Mouse (Mus musculus): ENCODE data around the gene Slc9a9. TPM values are rescaled to one million over a fixed set of nuclear protein-coding genes. Genes with fewer than 3 reads are reported as not detected.

Gene Slc9a9
- polyA plus RNA-seq, 1 experiment from 2014 or later = 6.6 TPM

DNA sequence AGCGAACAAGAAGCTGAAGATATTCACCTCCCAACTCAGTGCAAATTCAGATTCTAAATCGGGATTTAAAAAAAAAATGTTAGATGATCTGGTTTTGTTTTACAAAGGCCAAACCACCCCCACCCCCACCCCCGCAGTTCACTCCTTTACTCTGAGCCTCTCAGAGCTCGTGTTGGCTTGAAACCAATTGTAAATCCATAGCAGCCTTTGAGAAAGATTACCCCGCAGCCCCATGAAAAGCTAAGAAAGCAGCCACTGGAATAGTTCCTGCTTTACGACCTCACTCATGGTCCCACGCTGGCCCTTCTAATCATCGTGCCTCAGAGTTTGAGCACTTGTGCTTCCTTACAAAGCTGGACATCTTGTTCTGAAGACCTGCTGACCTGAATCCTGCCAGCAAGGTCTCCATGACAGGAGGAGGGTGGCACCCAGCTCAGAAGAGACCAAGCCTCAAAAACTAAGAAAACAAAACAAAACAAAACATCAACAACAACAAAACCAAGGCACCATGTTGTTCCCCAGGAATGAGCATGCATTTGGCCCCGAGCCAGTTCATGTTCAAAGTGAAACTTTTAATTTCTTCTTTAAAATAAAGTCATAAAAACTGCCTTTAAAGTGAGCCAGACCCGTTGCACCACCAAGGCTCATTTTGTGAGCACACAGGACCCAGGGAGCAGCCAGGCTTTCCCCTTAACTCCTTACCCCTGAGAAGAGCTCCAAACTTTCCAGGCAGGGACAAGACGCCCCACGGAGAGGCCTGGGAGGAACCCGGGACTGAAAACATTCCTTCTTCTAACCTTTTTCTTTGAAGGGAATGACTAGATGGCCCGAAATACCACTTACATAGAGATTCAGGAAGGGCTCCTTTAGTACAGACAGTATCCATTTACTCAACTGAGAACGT is 516.9 kb downstream of the Slc9a9 start:
- no peak overlapping the region for H3K4me2 ChIP-seq (ENCODE audit: low read length)
- no peaks in the 10 kb centered on the region for H3K36me3 ChIP-seq (ENCODE audit: control insufficient read depth, insufficient read depth, low read length)
- H3K4me3 ChIP-seq (ENCODE audit: low read depth, low read length) = no peak overlapping the region
- H3K27ac ChIP-seq (ENCODE audit: low read length) = no peak overlapping the region; the same call in 1 of the 2 replicates
- no peaks in the 10 kb centered on the region for H3K27me3 ChIP-seq (ENCODE audit: control insufficient read depth, insufficient read depth, low read depth, low read length)
- no peak overlapping the region for H3K9ac ChIP-seq (ENCODE audit: low read depth, low read length)
- WGBS = 60% methylated on average over 15 of the region's 15 CpGs
- H3K9me3 ChIP-seq (replicated peaks; ENCODE audit: control insufficient read depth, low read length, poor library complexity, severe bottlenecking) = no peaks in the 10 kb centered on the region
- no peak for ATAC-seq
- H3K4me1 ChIP-seq (ENCODE audit: control insufficient read depth, insufficient read depth, low read length) = peaks cover 3% of the 10 kb centered on the region; the same call in 1 of the 2 replicates

DNA sequence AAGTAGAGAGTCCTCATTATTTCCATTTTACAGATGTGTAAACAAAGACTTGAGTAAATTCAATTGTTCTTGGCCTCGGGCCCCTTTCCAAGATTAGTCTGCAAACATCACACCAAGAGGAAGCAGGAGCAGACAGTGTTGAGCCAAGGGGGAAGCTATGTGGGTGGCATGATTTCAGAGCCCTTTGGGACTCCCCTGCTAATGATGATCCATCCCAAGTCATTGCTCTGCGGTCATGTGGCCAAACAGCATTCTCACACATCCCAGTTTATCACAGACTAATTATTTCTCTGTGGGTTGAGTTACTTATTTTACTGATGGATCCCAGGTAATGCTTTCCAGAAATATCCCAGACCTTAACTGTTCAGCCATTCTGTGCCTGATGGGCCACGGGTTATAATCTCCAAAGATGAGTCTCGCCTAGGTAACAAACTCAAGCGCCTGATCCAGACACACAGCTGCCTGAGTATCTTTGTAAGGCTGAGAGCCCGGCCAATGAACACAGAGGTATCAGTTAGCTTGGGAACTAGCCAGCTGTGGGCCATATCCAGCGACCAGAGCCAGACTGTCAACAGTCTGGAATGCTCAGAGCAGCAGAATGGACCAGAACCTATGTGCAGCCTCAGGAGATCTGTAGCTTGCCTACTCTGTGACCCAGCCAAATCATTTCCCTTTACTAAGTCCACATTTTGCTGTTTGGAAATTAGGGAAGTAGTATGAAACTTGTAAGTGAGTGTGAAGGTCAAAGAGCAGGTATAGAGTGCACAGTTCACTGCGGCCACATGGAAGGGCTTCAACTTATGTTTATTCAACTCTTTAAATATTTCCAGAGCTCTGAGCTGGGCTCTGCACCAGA is 518.9 kb downstream of the Slc9a9 start:
- Histone ChIP-seq H3K9me3 (replicated peaks; ENCODE audit: control insufficient read depth, low read length, poor library complexity, severe bottlenecking) (no peaks in the 10 kb centered on the region), H3K9ac (ENCODE audit: low read depth, low read length) (no peak overlapping the region), H3K36me3 (ENCODE audit: control insufficient read depth, insufficient read depth, low read length) (no peaks in the 10 kb centered on the region), H3K27ac (ENCODE audit: low read length) (no peak overlapping the region), H3K4me1 (ENCODE audit: control insufficient read depth, insufficient read depth, low read length) (peaks cover 3% of the 10 kb centered on the region; the same call in 1 of the 2 replicates), H3K27me3 (ENCODE audit: control insufficient read depth, insufficient read depth, low read depth, low read length) (no peaks in the 10 kb centered on the region), H3K4me2 (ENCODE audit: low read length) (no peak overlapping the region), H3K4me3 (ENCODE audit: low read depth, low read length) (no peak overlapping the region)
- ATAC-seq = no peak
- 84% methylated on average over 8 of the region's 8 CpGs for WGBS

DNA sequence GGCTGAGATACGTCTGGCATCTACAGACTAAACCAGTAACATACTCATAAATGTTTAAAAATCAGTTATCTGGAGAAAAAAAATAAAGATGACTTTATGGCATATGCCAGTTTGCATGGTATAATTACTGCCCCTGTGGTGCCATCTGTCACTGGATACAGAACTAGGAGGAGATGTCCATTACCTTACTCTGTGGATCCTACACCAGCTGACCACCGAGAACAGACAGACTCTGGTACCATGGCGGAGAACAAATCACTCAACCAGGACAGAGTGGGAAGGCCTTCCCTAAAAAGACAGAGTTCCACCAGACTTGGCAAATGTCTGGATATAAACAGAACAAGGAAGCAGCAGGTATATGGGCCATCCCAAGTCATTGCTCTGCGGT is 519.5 kb downstream of the Slc9a9 start:
- no peak overlapping the region for H3K9ac ChIP-seq (ENCODE audit: low read depth, low read length)
- H3K4me3 ChIP-seq (ENCODE audit: low read depth, low read length) = no peak overlapping the region
- no peaks in the 10 kb centered on the region for H3K36me3 ChIP-seq (ENCODE audit: control insufficient read depth, insufficient read depth, low read length)
- no peak overlapping the region for H3K27ac ChIP-seq (ENCODE audit: low read length)
- no peaks in the 10 kb centered on the region for H3K9me3 ChIP-seq (replicated peaks; ENCODE audit: control insufficient read depth, low read length, poor library complexity, severe bottlenecking)
- peaks cover 3% of the 10 kb centered on the region; the same call in 1 of the 2 replicates for H3K4me1 ChIP-seq (ENCODE audit: control insufficient read depth, insufficient read depth, low read length)
- H3K27me3 ChIP-seq (ENCODE audit: control insufficient read depth, insufficient read depth, low read depth, low read length) = no peaks in the 10 kb centered on the region
- no peak for ATAC-seq
- 89% methylated on average over 4 of the region's 4 CpGs for WGBS
- H3K4me2 ChIP-seq (ENCODE audit: low read length) = no peak overlapping the region

DNA sequence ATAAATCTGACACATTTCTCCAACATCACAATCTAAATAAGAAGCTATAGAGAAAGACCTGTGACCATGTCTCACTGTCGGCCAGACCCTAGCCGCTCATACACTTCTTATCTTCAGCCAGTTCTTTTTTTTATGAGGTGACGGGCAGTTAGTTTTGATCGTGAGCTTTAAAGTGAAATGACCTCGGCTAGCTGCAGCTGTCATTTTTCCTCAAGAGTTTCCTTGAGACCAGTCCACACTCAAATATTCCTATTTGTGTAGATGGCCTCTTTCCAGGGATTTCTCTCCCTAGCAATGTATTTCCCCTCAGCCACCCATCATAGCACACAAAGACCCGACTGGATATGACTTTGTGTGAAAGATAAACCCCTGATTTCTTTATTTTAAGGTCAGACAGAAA is 521.7 kb downstream of the Slc9a9 start:
- ATAC-seq = no peak
- Histone ChIP-seq H3K9ac (ENCODE audit: low read depth, low read length) (no peak overlapping the region), H3K36me3 (ENCODE audit: control insufficient read depth, insufficient read depth, low read length) (no peaks in the 10 kb centered on the region), H3K4me2 (ENCODE audit: low read length) (no peak overlapping the region), H3K4me3 (ENCODE audit: low read depth, low read length) (no peak overlapping the region), H3K27ac (ENCODE audit: low read length) (no peak overlapping the region), H3K4me1 (ENCODE audit: control insufficient read depth, insufficient read depth, low read length) (peaks cover 1% of the 10 kb centered on the region; the same call in 1 of the 2 replicates), H3K27me3 (ENCODE audit: control insufficient read depth, insufficient read depth, low read depth, low read length) (no peaks in the 10 kb centered on the region), H3K9me3 (replicated peaks; ENCODE audit: control insufficient read depth, low read length, poor library complexity, severe bottlenecking) (no peaks in the 10 kb centered on the region)
- WGBS = 83% methylated on average over 6 of the region's 6 CpGs

DNA sequence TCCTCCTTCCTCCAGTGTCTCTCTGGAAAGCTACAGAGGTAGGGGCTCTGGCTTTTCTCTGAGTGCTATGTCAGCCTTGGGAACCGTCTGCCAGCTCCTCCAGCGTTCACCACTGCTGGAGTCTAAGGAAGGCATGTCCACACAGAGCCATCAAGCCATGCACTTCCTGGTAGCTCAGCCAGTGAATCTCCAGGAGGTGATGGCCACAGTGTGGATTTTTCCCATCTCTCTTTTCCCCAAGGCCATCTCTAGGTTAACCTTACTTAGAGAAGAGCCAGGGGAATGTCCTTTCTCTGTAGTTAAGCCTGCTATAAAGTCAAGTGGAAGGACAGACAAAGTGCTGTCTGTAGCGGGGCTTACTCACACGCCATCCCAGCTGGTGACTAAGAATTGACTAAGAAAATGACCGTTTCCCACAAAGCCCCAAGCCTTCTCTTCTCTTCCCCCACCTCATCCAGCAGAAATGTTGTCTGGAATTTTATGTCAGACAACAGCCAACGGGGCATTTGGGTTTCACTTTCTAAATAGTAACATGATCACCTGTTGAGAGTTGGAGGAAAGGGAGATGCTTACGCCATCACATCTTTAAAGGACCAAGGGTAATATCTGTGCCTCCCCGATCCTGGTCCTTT is 523.3 kb downstream of the Slc9a9 start:
- no peak overlapping the region for H3K27ac ChIP-seq (ENCODE audit: low read length)
- H3K9me3 ChIP-seq (replicated peaks; ENCODE audit: control insufficient read depth, low read length, poor library complexity, severe bottlenecking) = no peaks in the 10 kb centered on the region
- WGBS = 83% methylated on average over 8 of the region's 8 CpGs
- H3K27me3 ChIP-seq (ENCODE audit: control insufficient read depth, insufficient read depth, low read depth, low read length) = no peaks in the 10 kb centered on the region
- no peak for ATAC-seq
- H3K36me3 ChIP-seq (ENCODE audit: control insufficient read depth, insufficient read depth, low read length) = no peaks in the 10 kb centered on the region
- H3K4me3 ChIP-seq (ENCODE audit: low read depth, low read length) = no peak overlapping the region
- no peaks in the 10 kb centered on the region for H3K4me1 ChIP-seq (ENCODE audit: control insufficient read depth, insufficient read depth, low read length)
- H3K9ac ChIP-seq (ENCODE audit: low read depth, low read length) = no peak overlapping the region
- H3K4me2 ChIP-seq (ENCODE audit: low read length) = no peak overlapping the region

DNA sequence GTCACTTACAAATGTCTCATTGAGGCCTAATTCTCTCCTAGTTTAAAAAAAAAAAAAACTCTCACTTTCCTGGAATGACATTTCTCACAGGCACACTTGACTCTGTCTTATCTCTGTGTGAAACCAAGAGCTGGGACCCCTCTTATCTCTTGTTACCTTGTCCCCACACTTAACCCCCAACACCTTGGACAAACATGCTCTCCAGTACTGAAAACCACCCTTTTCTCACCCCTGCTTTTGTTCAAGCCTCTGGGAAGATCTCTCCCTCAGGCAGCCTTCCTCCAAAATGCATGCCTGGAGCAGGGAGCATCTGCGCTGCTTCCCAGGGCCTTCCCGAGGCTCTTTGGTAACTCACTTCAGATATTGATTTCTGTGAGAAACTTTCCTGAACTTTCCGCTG is 524.0 kb downstream of the Slc9a9 start:
- H3K27me3 ChIP-seq (ENCODE audit: control insufficient read depth, insufficient read depth, low read depth, low read length) = no peaks in the 10 kb centered on the region
- no peaks in the 10 kb centered on the region for H3K4me1 ChIP-seq (ENCODE audit: control insufficient read depth, insufficient read depth, low read length)
- H3K4me3 ChIP-seq (ENCODE audit: low read depth, low read length) = no peak overlapping the region
- no peak overlapping the region for H3K27ac ChIP-seq (ENCODE audit: low read length)
- no peak overlapping the region for H3K4me2 ChIP-seq (ENCODE audit: low read length)
- WGBS = 89% methylated on average over 3 of the region's 3 CpGs
- no peak overlapping the region for H3K9ac ChIP-seq (ENCODE audit: low read depth, low read length)
- no peaks in the 10 kb centered on the region for H3K9me3 ChIP-seq (replicated peaks; ENCODE audit: control insufficient read depth, low read length, poor library complexity, severe bottlenecking)
- no peaks in the 10 kb centered on the region for H3K36me3 ChIP-seq (ENCODE audit: control insufficient read depth, insufficient read depth, low read length)
- no peak for ATAC-seq

DNA sequence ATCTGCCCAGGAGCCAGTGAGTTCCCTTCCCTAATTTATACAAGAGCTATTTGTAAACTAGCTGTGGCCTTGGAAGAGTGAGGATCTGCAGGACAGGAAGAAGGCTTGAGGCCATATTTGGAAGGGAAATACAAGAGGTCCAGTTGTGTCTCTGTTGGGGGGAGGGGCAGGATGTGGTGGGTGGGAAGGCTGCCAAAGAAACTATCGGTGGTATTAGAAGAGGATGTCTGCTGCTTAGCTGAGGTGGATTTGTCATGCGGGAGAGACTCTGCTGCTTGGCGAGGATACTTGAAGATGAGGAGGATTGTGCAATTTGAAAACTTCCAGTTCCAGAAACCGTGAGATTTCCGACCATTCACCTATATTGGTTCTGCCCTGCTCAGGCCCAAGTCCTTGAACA is 524.4 kb downstream of the Slc9a9 start:
- Histone ChIP-seq H3K27ac (ENCODE audit: low read length) (no peak overlapping the region), H3K4me3 (ENCODE audit: low read depth, low read length) (no peak overlapping the region), H3K9ac (ENCODE audit: low read depth, low read length) (no peak overlapping the region), H3K4me2 (ENCODE audit: low read length) (no peak overlapping the region), H3K27me3 (ENCODE audit: control insufficient read depth, insufficient read depth, low read depth, low read length) (no peaks in the 10 kb centered on the region), H3K36me3 (ENCODE audit: control insufficient read depth, insufficient read depth, low read length) (no peaks in the 10 kb centered on the region), H3K9me3 (replicated peaks; ENCODE audit: control insufficient read depth, low read length, poor library complexity, severe bottlenecking) (no peaks in the 10 kb centered on the region), H3K4me1 (ENCODE audit: control insufficient read depth, insufficient read depth, low read length) (no peaks in the 10 kb centered on the region)
- 80% methylated on average over 5 of the region's 5 CpGs for WGBS
- no peak for ATAC-seq

DNA sequence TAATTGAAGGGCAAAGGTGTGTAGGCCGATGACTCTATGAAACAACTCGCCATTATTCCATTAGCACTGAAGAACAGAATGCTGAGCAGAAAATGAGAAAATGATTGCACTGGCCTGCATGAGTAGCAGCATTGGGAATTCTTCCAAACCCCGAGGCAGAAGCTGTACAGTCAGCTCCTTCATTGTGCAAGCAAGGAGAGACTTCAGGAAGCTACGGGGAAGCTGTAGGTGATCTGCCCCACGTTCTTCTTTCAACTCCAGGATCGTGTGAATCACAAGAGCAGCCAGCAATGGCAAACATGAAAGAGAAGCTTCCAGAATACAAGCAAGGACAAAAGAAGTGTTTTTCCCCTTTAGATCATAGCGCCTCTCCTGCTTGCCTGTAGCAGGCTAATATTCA is 538.0 kb downstream of the Slc9a9 start:
- WGBS = 71% methylated on average over 7 of the region's 7 CpGs
- no peak for ATAC-seq

More for the DNA sequence above, 538.0 kb downstream of the Slc9a9 start:
- no peaks in the 10 kb centered on the region for H3K27me3 ChIP-seq (ENCODE audit: control insufficient read depth, insufficient read depth, low read depth, low read length)
- no peak overlapping the region for H3K4me2 ChIP-seq (ENCODE audit: low read length)
- H3K36me3 ChIP-seq (ENCODE audit: control insufficient read depth, insufficient read depth, low read length) = no peaks in the 10 kb centered on the region
- H3K27ac ChIP-seq (ENCODE audit: low read length) = no peak overlapping the region
- 0 out of 2 replicates have a peak, but pooled peaks cover 2% of the 10 kb centered on the region for H3K4me1 ChIP-seq (ENCODE audit: control insufficient read depth, insufficient read depth, low read length)
- no peaks in the 10 kb centered on the region for H3K9me3 ChIP-seq (replicated peaks; ENCODE audit: control insufficient read depth, low read length, poor library complexity, severe bottlenecking)
- no peak overlapping the region for H3K9ac ChIP-seq (ENCODE audit: low read depth, low read length)
- H3K4me3 ChIP-seq (ENCODE audit: low read depth, low read length) = no peak overlapping the region

Data from midbrain, embryonic 16.5 days (tissue).